Mouse (Mus musculus): ENCODE data around the gene Asphd2.

DNA sequence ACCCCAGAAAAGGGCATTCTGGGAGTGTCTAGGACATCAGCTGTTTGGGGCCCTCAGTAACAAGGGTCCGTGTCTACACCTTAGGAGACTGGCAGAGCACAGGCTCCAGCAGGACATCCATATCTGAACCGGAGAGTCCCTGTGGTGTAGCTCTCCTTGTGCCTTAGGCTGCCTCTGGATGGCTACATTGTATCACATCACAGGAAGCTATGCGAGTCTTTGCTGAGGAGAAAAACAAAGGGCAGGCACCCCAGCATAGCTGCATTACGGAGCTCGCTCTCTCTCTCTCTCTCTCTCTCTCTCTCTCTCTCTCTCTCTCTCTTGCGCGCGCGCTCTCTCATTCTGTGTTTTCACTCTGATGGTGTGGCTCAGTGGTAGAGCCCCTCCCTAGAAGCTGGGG is 12.6 kb downstream of the Asphd2 start:
- TF ChIP-seq CTCF (IDR thresholded peaks at IDR 0.05; ENCODE audit: low read depth, low read length) = no peak
- no peak for TF ChIP-seq POLR2A (IDR thresholded peaks at IDR 0.05; ENCODE audit: extremely low read depth, insufficient read depth, low read length)
